Mouse (Mus musculus): Measurements from ENCODE around the gene Mical2. TPM values are rescaled to one million over a fixed set of nuclear protein-coding genes. Genes with fewer than 3 reads are reported as not detected.

Mical2 gene
- total and polyA plus RNA-seq, 3 experiments = not detected

GRCm38 (mm10) chr7:112272692-112273091 lies 47.0 kb downstream of the Mical2 start:
- Histone ChIP-seq H3K9ac (ENCODE audit: control insufficient read depth, low read depth, low read length, poor library complexity, severe bottlenecking) (no peak overlapping the region), H3K27ac (ENCODE audit: control insufficient read depth, low read depth, low read length) (no peak overlapping the region), H3K36me3 (ENCODE audit: control insufficient read depth in 1 of 2, insufficient read depth in 2 of 2, low read length in 2 of 2) (no peaks in the 10 kb centered on the region), H3K4me3 (ENCODE audit: control insufficient read depth in 1 of 2, insufficient read depth in 1 of 2, low read depth in 2 of 2, low read length in 2 of 2) (no peak overlapping the region), H3K9me3 (replicated peaks; ENCODE audit: insufficient read depth, low read length) (no peaks in the 10 kb centered on the region), H3K79me2 (ENCODE audit: control insufficient read depth, insufficient read depth, low read length, poor library complexity) (no peaks in the 10 kb centered on the region), H3K27me3 (ENCODE audit: control insufficient read depth in 1 of 2, insufficient read depth in 2 of 2, low read length in 2 of 2) (no peaks in the 10 kb centered on the region), H3K4me1 (ENCODE audit: control insufficient read depth in 1 of 2, insufficient read depth in 2 of 2, low read length in 2 of 2) (no peaks in the 10 kb centered on the region)
- DNase-seq (ENCODE audit: low read depth, low spot score) = no peak
- TF ChIP-seq SMC3 (IDR thresholded peaks at IDR 0.05; ENCODE audit: low read depth, low read length) (no peak), EP300 (IDR thresholded peaks at IDR 0.05; ENCODE audit: low read depth in 1 of 2, low read length in 2 of 2) (no peak), USF1 (IDR thresholded peaks at IDR 0.05; ENCODE audit: low read depth, low read length) (no peak)

- Histone ChIP-seq H3K79me2 (ENCODE audit: control insufficient read depth, insufficient read depth, low read length, poor library complexity) (no peaks in the 10 kb centered on the region), H3K9ac (ENCODE audit: control insufficient read depth, low read depth, low read length, poor library complexity, severe bottlenecking) (no peak overlapping the region), H3K27ac (ENCODE audit: control insufficient read depth, low read depth, low read length) (no peak overlapping the region), H3K4me1 (ENCODE audit: control insufficient read depth in 1 of 2, insufficient read depth in 2 of 2, low read length in 2 of 2) (no peaks in the 10 kb centered on the region), H3K9me3 (replicated peaks; ENCODE audit: insufficient read depth, low read length) (no peaks in the 10 kb centered on the region), H3K36me3 (ENCODE audit: control insufficient read depth in 1 of 2, insufficient read depth in 2 of 2, low read length in 2 of 2) (no peaks in the 10 kb centered on the region), H3K27me3 (ENCODE audit: control insufficient read depth in 1 of 2, insufficient read depth in 2 of 2, low read length in 2 of 2) (no peaks in the 10 kb centered on the region), H3K4me3 (ENCODE audit: control insufficient read depth in 1 of 2, insufficient read depth in 1 of 2, low read depth in 2 of 2, low read length in 2 of 2) (no peak overlapping the region)
- TF ChIP-seq ZNF384 (IDR thresholded peaks at IDR 0.05; ENCODE audit: low read depth, low read length) (no peak), SMC3 (IDR thresholded peaks at IDR 0.05; ENCODE audit: low read depth, low read length) (no peak), RCOR1 (IDR thresholded peaks at IDR 0.05; ENCODE audit: low read depth, low read length) (no peak), NRF1 (IDR thresholded peaks at IDR 0.05; ENCODE audit: insufficient read depth, low read depth, low read length, poor library complexity, severe bottlenecking) (no peak), POLR2AphosphoS2 (IDR thresholded peaks at IDR 0.05; ENCODE audit: low read length) (no peak), MAZ (IDR thresholded peaks at IDR 0.05; ENCODE audit: low read depth, low read length) (no peak), MEF2A (IDR thresholded peaks at IDR 0.05; ENCODE audit: extremely low read depth, insufficient replicate concordance, low read depth, low read length, poor library complexity, severe bottlenecking) (no peak), MAX (IDR thresholded peaks at IDR 0.05; ENCODE audit: low read length) (no peak), MYC (IDR thresholded peaks at IDR 0.05; ENCODE audit: low read depth, low read length) (no peak)
- DNase-seq (ENCODE audit: low read depth, low spot score) = no peak
Measured at GRCm38 (mm10) chr7:112273451-112273850, 47.8 kb downstream of the Mical2 start.

GRCm38 (mm10) chr7:112274611-112275010 lies 49.0 kb downstream of the Mical2 start:
- Histone ChIP-seq H3K27ac (ENCODE audit: control insufficient read depth, low read depth, low read length) (no peak overlapping the region), H3K4me1 (ENCODE audit: control insufficient read depth in 1 of 2, insufficient read depth in 2 of 2, low read length in 2 of 2) (no peaks in the 10 kb centered on the region), H3K36me3 (ENCODE audit: control insufficient read depth in 1 of 2, insufficient read depth in 2 of 2, low read length in 2 of 2) (no peaks in the 10 kb centered on the region), H3K9me3 (replicated peaks; ENCODE audit: insufficient read depth, low read length) (no peaks in the 10 kb centered on the region), H3K4me3 (ENCODE audit: control insufficient read depth in 1 of 2, insufficient read depth in 1 of 2, low read depth in 2 of 2, low read length in 2 of 2) (no peak overlapping the region), H3K79me2 (ENCODE audit: control insufficient read depth, insufficient read depth, low read length, poor library complexity) (no peaks in the 10 kb centered on the region), H3K27me3 (ENCODE audit: control insufficient read depth in 1 of 2, insufficient read depth in 2 of 2, low read length in 2 of 2) (no peaks in the 10 kb centered on the region), H3K9ac (ENCODE audit: control insufficient read depth, low read depth, low read length, poor library complexity, severe bottlenecking) (no peak overlapping the region)
- DNase-seq (ENCODE audit: low read depth, low spot score) = no peak
- TF ChIP-seq POLR2AphosphoS5 (IDR thresholded peaks at IDR 0.05; ENCODE audit: borderline replicate concordance, low read depth, low read length) (no peak), EP300 (IDR thresholded peaks at IDR 0.05; ENCODE audit: low read depth in 1 of 2, low read length in 2 of 2) (no peak), MEF2A (IDR thresholded peaks at IDR 0.05; ENCODE audit: extremely low read depth, insufficient replicate concordance, low read depth, low read length, poor library complexity, severe bottlenecking) (no peak), E2F4 (IDR thresholded peaks at IDR 0.05; ENCODE audit: borderline replicate concordance, low read depth, low read length) (no peak), ZNF384 (IDR thresholded peaks at IDR 0.05; ENCODE audit: low read depth, low read length) (no peak), MYB (IDR thresholded peaks at IDR 0.05; ENCODE audit: low read depth, low read length) (no peak), ZC3H11A (IDR thresholded peaks at IDR 0.05; ENCODE audit: low read depth, low read length) (no peak), UBTF (IDR thresholded peaks at IDR 0.05; ENCODE audit: borderline replicate concordance, insufficient read depth, low read depth, low read length) (no peak), HCFC1 (IDR thresholded peaks at IDR 0.05; ENCODE audit: low read depth, low read length) (no peak), MAX (IDR thresholded peaks at IDR 0.05; ENCODE audit: low read length) (no peak), RCOR1 (IDR thresholded peaks at IDR 0.05; ENCODE audit: low read depth, low read length) (no peak), ELF1 (IDR thresholded peaks at IDR 0.05; ENCODE audit: low read depth, low read length) (no peak)
